Mouse (Mus musculus) spleen, adult 18-20 months (tissue): Measurements from ENCODE around the gene Hoxb6.
A peak's percentile ranks its signal among the peaks of the same experiment; 100 is the strongest.

Source experiments
- DNase-seq, 2 experiments: peaks; one replicate each; pipeline ENCODE4 v3.0.0; 2022; ENCODE audit warnings: mixed read lengths in 2 of 2

The Hoxb6 gene

DNA sequence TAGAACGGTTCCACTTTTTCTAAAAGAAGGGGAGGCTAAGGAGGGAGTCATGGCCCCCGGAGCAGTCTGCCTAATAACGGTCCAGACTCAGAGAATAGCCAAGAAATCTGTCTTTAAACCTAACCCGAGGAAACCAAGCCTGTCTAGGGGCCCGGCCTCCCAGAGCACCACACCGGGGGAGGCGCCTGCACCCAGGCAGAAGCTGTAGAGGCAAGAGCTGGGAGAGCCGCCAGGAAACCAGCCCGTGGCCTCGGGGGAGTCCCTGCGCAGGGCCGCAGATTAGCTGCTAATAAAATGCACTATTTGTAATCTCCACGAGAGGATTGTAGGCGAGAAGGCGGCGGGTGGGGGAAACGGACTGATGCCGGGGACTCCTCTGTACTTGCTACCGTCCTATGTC is 22.4 kb upstream of the Hoxb6 start:
- no peak for DNase-seq

DNA sequence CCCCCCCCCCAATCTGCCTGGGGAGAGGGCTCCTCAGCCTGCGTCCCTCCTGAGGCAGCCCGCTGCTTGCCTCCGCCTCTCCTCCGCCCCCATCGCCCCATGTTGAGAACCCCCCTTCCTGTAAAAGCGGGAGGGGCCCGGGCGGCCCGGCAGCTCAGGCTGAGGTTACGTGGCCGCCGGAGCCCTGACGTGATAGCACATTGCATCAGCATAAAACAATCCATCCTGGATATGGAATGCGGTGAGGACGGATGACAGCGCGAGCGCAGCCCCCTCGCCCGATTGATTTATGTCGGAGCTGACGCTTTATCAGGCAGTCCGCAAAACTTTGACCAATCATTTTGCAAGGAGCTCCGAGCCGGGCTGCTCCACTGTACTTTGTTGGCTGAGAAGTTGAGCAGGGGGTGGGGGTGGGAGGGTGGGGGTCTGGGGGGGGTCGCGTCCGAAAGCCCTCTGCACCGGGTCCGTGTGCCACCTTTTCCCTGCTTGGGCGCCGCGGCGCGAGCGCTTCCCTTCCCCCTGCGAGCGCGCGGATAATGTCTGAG is 21.2 kb upstream of the Hoxb6 start, which contains the start of gene Hoxb9:
Hoxb9 (plus strand) TSS at position 462 of the 545 bp plus-strand sequence.
- no peak for DNase-seq

DNA sequence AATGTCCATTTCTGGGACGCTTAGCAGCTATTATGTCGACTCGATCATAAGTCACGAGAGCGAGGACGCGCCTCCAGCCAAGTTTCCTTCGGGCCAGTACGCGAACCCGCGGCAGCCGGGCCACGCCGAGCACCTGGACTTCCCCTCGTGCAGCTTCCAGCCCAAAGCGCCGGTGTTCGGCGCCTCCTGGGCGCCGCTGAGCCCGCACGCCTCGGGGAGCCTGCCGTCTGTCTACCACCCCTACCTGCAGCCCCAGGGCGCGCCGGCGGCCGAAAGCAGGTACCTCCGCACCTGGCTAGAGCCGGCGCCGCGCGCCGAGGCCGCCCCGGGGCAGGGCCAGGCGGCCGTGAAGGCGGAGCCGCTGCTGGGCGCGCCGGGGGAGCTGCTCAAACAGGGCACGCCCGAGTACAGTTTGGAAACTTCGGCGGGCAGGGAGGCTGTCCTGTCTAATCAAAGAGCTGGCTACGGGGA is 20.7 kb upstream of the Hoxb6 start:
- no peak for DNase-seq

DNA sequence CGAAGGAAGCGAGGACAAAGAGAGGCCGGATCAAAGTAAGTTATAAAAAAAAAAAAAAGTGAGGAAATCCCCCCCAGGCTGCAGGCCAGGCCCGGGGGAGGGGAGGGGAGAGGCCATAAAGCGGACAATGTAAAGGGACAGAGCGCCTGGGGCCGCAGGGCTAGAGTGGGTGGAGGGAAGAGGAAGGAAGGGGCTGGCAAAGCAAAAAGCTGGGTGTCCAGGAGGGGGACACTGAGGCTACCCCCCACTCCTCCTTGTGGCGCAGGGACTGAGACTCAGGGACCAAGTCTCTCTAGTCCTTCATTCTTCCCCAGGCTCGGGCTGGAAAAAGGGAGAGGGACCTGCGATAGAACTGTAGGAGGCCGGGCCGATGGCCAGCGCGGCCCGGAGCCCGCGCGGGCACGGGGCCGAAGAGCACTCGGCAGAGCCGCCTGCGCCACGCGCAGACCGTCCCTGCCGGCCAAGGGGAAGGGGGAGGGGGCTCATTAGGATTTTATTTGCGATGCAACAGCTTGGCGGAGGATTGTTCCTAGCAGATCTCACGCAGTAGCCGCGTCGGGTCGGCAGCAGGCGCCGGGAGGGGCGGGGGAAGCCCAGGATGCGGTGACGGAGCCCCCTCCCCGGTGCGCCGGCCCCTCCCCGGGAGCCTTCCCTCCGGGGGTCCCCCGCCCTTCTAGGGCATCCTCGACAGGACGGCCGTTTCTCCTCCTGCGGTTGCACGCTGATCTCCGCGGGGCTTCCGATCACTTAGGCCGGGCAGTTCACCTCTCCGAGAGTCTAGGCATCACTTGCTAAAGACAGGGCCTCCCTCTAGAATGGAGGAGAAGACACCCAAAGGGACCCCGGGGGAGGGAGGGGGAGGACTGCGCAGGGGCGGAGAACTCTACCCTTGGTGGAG is 20.0 kb upstream of the Hoxb6 start:
- no peak for DNase-seq

DNA sequence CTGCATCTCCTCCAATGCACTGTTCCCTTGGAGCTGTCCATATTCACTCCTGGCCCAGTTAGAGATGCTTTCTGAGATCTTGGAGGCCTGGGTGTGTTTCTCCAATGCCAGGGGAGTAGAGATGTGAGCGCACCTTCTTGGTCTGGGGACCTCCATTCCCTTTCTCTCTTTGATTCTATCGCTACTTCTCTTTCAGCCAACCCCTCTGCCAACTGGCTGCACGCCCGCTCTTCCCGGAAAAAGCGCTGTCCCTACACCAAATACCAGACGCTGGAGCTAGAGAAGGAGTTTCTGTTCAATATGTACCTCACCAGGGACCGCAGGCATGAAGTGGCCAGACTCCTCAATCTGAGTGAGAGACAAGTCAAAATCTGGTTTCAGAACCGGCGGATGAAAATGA is 17.8 kb upstream of the Hoxb6 start:
- DNase-seq, result no peak

DNA sequence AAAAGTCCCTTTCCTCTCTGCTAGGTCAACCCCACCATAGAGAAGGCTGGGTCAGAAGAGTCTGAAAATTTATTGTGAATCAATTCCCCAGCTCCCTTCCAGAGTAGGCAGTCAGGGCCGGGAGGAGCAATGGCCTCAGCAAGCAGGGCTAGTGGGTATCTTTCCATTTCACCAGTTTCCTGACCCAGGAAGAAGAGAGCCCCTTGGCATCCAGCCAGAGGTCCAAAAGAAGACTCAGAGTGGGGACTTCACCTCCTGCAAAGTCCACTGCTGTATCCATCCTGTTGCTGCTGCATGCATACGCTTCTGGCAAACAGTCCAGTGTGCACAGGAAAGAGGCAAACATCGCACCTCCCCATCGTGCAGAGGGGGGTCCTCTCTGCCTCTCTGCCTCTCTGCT is 16.4 kb upstream of the Hoxb6 start:
- DNase-seq, result no peak

DNA sequence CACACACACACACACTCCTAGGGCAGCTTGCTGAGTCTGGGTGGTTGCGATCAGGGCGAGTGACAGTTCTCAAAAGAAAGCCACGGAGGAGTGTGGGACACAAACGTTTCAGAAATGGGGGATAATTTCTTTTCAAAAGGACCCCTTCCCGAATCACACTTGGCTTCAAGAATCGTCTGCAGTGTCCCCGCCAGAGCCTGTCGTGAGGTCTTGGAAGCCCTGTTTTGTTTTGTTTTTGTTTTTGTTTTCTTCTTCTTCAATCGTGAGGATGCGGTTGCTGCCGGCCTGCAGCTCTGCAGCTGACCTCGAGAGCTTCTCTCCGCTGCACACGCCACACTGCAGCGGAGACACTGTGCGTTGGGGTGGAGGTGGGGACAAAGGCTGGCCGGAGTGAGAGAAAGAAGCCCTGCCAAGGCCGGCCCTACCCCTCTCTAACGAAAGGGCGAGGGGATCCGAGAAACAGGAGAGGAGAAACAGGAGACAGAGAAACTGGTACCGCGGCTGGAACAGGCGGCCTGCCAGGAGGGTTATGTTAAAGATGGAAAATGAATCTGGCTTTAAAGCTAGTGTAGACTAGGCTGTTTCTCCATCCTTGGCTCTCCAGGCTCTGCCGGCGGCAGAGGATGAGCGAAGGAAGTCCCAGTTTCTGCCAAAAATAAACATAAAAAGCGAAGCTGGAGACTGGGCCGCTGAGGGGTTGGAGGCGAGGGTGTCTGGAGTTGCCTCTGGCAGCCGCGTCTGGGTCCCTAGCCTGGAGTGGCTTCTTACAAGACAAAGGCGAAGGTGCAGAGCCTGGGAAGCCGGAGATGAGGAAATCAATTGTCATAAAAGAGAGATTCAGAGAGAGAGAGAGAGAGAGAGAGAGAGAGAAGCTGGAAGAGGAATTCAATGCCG is 14.9 kb upstream of the Hoxb6 start:
- no peak for DNase-seq

DNA sequence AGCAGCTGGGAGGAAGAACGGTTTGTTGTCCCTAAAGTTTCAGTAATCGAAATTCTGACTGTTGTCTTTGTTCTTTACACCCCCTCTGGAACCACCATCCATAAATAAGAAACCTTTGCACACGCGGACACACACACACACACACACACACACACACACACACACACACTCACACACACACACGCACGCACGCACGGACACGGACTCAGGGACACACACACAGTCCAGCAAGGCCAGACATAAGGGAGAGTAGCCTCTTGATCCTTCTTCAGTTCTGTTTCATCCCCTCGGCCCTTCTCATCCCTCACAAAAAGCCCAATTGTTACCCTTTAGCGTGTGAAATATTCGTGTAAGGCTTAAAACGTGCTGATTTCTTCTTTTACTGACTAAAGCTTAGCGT is 14.0 kb upstream of the Hoxb6 start:
- DNase-seq, result no peak

DNA sequence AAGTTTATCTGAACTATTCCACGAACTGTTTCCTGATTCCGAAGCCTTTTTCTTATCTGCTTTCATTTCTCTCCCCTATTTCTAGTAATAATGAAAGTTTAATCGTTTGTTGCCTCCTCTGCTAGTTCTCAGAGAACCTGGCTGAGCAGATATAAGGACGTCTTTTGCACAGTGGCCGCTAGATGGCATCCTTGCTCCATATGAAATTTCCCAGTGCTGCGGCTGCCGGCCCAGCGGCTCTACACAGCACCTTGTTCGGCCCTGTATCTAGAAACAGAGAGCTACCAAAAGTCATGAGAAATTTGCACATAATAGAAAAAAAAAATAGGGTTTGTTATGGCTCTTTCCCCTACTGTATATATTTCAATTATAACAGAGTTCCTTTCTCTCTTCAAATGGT is 13.5 kb upstream of the Hoxb6 start:
- peak; percentile 49 to 77 for DNase-seq

DNA sequence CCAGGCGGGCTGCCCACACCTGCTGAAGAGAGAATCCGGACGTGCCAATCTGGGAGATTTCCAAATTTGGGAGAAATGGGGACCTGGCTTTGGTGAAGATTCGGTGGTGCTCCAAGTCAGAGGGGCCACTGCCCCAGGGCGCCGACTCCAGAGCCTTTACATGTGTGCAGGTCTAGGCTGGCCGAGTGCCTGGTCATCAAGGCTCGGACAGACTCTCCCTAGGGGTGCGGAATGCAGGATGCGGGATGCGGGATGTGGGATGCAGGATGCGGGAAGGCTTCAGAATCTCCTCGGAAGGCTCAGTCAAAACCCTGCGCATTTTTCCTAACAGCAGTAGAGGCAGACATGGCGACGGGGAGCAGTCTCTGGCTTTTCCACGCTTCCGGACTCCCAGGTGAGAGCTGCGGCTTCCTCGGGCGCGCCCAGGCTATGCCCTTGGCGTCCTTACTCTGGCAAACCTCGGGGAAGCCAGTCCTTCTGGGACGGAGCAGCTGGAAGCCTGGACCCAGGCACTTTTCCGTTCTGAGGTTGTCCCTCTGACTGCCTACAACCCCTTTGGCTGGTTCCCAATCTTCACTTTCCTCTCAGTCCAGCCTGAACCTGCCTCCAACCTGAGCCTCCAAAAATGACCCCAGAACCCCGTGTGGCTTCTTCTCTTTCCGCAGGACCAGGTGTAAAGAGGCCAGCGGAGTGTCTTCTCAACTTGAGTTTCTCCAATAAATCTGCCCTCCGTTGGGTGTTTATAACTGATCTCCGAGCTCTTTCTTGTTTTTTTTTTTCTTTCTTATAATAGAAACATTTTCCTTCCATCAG is 12.6 kb upstream of the Hoxb6 start:
- no peak for DNase-seq

DNA sequence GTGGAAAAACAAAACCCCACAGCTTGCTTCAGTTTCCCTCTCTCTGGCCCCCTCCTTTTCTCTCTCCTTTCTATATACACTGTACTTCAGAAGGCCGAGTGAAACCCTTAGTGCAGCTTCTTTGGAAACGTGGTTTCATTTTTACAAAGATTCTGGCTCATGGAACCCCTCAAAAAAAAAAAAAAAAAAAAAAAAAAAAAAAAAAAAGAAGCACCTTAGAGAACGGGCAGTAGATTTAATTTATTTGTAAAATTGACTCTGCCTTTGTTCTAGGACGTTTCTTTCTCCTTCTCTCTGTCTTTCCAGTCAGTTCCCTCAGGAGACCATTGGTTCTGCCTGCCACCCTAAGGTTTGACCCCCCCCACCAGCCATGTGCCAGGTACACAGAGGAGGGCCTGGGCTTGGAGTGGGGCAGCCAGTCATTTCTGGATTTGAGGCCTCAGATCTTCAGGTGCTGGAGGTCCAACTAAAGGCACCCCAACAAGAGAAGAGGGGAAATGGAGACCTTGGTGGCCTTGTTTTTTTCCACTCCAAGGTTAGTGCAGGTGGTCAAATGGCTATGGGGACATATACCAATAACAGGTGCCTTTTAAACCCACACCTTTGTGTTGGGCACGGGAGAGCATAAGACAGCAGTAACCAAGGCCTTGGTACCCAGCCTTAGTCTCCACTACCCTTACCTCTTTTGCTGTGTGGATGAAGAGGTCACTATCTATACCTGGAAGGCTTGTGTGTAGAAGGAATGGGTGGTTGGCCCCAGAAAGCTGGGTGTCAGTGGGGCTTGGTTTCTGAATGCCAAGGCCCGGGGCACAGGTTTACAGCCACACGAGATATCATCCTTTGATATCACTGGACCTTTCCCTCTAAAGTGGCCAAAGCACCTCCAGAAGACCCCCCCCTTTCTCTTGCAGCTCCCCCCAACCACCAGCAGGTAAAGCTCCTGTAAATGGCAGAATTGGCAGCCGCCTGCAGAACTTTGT is 11.6 kb upstream of the Hoxb6 start:
- no peak for DNase-seq

DNA sequence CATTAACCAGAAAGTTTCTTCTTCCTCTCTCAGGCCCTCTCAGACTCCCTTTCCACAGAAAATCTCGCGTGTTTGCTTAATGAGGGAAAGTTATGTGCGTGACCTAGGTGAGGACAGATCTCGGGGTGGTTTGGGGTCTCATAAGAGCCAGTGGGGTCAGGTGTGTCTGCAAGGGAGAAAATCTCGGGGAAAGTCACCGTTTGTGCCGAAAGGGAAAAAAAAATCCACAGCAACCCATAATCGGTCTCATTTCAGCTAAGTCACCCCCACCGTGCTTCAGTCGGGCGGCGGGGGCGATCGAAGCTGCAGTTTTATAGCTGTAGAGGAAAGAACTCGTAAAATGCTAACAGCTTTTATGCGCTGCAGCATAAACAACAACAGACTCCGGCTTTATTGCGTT is 10.9 kb upstream of the Hoxb6 start:
- DNase-seq, result no peak

DNA sequence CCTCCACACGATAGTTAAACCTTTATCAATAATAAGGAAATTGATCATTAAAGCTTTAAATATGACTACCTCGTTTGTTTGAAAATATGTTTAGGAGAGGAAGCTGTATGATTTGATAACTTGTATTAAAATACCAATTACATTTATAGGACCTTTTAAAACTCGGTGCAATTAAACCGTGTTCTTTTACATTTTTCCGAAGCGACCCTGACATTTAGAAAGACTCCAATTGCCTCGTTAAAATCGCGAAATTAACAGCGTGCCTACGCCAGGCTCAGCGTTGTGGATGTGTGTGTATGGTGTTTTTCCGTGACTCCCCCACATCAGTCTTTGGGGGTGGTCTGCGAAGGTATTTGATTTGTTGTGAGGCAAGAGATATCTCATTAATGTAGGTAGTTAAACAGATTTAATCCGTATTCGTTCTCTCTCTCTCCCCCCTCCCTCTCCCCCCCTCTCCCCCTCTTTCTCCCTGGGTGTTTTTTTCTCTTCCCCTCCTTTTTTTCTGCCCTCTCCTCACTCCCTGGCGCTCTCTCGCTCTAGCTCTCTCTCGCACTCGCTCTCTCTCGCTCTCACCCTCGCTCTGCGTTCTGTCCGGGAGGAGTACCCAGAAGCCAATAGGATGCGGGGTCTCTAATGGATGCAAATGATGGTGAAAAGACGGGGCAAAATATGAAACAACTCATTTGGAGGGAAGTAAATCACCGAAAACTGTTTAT is 10.3 kb upstream of the Hoxb6 start, which contains the start of gene Hoxb8:
Hoxb8 (plus strand) TSS at position 51 of the 716 bp plus-strand sequence.
- DNase-seq, result no peak

DNA sequence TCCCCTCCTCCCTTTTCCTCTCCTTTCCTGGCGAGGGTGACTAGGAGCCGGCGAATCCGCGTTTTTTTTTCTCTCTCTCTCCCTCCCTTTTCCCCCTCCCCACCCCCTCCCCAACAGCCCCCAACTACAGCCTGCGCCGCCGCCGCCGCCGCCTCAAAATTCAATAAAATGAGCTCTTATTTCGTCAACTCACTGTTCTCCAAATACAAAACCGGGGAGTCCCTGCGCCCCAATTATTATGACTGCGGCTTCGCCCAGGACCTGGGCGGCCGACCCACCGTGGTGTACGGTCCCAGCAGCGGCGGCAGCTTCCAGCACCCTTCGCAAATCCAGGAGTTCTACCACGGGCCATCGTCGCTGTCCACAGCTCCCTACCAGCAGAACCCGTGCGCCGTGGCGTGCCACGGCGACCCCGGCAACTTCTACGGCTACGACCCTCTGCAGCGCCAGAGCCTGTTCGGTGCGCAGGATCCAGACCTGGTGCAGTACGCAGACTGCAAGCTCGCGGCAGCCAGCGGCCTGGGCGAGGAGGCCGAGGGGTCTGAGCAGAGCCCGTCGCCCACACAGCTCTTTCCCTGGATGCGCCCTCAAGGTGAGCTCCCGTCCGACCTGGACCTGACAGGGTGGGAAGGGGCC is 9.4 kb upstream of the Hoxb6 start:
- DNase-seq, result no peak

DNA sequence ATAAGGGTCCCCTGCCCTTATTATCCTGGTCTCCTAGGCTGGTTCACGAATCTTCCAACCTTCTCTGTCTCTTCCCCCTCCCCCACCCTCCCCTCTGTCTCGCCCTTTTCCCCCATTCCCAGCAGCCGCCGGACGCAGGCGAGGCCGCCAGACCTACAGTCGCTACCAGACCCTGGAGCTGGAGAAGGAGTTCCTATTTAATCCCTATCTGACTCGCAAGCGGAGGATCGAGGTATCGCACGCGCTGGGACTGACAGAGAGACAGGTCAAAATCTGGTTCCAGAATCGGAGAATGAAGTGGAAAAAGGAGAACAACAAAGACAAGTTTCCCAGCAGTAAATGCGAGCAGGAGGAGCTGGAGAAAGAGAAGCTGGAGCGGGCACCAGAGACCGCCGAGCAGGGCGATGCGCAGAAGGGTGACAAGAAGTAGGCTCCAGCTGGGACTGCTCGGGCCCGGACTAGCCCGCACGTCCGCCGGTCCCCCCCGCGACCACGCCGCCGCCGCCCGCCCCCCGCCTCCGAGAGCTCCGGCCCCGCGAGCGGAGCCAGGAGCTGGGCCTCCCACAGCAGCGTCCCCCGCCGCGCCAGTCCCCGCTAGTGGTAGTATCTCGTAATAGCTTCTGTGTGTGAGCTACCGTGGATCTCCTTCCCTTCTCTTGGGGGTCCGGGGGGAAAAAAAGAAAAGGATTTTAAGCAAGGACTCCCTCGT is 8.1 kb upstream of the Hoxb6 start:
- peak in 1 of 2 experiments; percentile 46 for DNase-seq

DNA sequence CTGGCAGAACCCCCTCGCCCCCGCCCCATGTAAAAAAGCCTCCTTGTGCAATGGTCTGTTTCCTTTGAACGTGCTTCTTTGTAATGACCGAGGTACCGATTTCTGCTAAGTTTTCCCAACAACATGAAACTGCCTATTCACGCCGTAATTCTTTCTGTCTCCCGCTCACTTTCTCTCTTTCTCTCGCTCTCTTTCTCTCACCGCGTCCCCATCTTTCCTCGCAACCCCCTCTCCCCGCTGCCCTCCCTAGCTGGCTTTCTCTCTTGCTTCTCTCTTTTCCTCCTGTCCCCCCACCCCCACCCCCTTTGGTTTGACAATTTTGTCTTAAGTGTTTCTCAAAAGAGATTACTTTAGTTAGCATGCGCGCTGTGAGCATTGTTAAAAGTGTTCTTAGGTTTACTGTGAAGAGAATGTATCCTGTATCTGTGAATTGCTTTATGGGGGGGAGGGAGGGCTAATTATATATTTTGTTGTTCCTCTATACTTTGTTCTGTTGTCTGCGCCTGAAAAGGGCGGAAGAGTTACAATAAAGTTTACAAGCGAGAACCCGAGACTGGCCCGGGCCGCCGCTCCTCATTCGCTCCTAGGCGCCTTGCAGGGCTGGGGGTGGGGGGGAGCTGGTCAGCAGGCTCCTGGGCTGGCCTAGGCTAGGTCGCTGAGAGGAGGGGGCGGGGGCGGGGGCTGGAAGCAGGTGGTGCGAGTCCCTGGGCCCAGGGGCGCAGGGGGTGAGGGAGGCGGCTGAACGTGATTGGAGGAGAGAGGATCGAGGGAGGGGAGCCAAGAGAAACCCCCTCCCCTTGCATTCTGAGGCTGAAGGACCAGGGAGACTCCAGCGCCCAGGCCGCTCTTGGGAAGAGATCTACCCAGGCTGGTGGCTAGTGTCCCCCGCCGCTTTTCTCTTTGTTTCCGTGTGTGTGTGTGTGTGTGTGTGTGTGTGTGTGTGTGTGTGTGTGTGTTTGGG is 7.2 kb upstream of the Hoxb6 start:
- DNase-seq, result no peak

DNA sequence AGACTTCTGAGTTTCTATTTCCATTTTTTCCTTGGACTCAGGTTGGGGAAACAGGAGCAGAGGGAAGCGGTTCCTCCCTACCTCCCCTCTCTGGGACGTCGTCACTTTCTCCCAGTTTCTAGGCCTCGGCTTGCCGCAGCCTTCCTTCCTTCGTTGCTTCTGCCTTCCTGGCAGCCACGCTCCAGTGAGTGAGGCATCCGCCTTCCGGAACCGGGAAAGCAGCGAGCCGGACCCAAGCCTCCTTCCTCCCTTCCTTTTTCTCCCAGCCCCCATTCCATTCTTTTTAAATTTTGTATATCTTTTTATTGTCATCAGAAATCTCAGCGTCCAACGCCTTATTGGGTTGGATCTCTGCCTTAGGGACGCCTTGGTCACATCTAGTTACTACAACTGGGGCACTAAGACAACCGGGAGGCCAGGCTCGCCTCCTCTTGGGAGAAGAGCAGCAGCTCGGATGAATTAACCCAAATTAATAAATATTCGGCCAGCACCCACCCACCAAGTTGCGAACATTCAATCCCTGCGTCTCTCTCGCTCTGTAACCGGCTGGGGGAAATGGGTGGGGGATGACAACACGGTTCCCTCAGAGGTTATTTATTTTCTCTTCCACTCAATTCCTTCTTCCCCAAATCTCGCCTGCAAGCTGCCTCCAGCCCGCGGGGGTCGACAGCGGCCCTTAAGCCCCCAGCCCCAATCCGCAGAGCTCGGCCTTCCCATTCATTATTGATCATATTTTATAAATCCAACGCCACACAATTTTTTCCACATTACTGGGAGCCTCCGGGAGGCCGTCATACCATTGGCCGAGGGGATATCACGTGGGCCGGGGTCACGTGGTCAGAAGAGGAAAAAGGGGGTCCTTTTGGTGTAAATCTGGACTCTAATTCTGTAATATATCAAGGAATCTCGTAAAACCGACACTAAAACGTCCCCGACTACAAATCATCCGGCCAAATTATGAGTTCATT is 6.2 kb upstream of the Hoxb6 start, which contains the start of gene Hoxb7:
Hoxb7 (plus strand) TSS at position 853 of the 968 bp plus-strand sequence.
- peak in 1 of 2 experiments; percentile 49 for DNase-seq
